Mouse (Mus musculus) forebrain, postnatal 0 days (tissue): ENCODE measurements around the gene Pfkfb4. TPM values are rescaled to one million over a fixed set of nuclear protein-coding genes. Genes with fewer than 3 reads are reported as not detected.

Experiments used
- ATAC-seq: fragments of 200-750 bp; cut with Nextera tagmentation; 2 replicates; pipeline ENCODE4 v1.8.0; 2017; ENCODE audit warnings: mild to moderate bottlenecking, moderate library complexity
- DNase-seq: peaks from one replicate; pipeline ENCODE4 v3.0.0-alpha.2; 2015
- H3K27ac ChIP-seq: fragments of 300-500 bp; sonication (generic); 2 replicates; pipeline ENCODE4 v1.5.1; 2014; ENCODE audit warnings: low read depth, mild to moderate bottlenecking, antibody characterized with exemption, low read length, moderate library complexity, mixed read lengths
- H3K27me3 ChIP-seq: fragments of 300-500 bp; sonication (generic); 2 replicates; pipeline ENCODE4 v1.6.1; 2014; ENCODE audit warnings: mild to moderate bottlenecking, low read length, mixed read lengths; ENCODE audit not compliant: insufficient read depth
- H3K36me3 ChIP-seq: fragments of 300-500 bp; sonication (generic); 2 replicates; pipeline ENCODE4 v1.6.1; 2014; ENCODE audit warnings: mild to moderate bottlenecking, moderate library complexity; ENCODE audit not compliant: insufficient read depth
- H3K4me1 ChIP-seq: fragments of 300-500 bp; sonication (generic); 2 replicates; pipeline ENCODE4 v1.6.1; 2014; ENCODE audit warnings: antibody characterized with exemption; ENCODE audit not compliant: insufficient read depth
- H3K4me2 ChIP-seq: fragments of 300-500 bp; sonication (generic); 2 replicates; pipeline ENCODE4 v1.6.1; 2014; ENCODE audit warnings: low read depth, mild to moderate bottlenecking, moderate library complexity
- H3K4me3 ChIP-seq: fragments of 300-500 bp; sonication (generic); 2 replicates; pipeline ENCODE4 v1.5.1; 2014; ENCODE audit warnings: low read depth, low read length, mixed read lengths
- H3K9ac ChIP-seq: fragments of 300-500 bp; sonication (generic); 2 replicates; pipeline ENCODE4 v1.6.1; 2014; ENCODE audit warnings: mild to moderate bottlenecking
- H3K9me3 ChIP-seq: fragments of 300-500 bp; sonication (generic); 2 replicates; pipeline ENCODE4 v1.6.1; 2016; ENCODE audit warnings: low read length
- CTCF ChIP-seq: sonication (generic); IDR thresholded peaks from 2 replicates; pipeline ENCODE4 v1.5.1; 2016; ENCODE audit warnings: antibody characterized with exemption, control low read depth, low read depth
- WGBS: fragments of 180-500 bp; shearing (Covaris S2); extraction: QIAGEN DNeasy Blood & Tissue Kit; methylation state at CpG from one replicate; pipeline ENCODE4 v1.1.7; 2014; 5-methylcytosine and 5-hydroxymethylcytosine counted together
- polyA plus RNA-seq: library from polyadenylated mRNA; unstranded; fragments of >200 nt; fragmentation: Nextera tagmentation; extraction: Ambion mirVana; gene quantifications from 2 replicates; pipeline ENCODE4 v1.2.1, GENCODE M21; 2015
- total RNA-seq: library from RNA; depleted of rRNA; stranded (reverse); fragments of >200 nt; gene quantifications from 2 replicates; pipeline ENCODE4 v1.2.3, GENCODE M21; 2014

Gene Pfkfb4
- total and polyA plus RNA-seq, 2 experiments from 2014 or later, result 21.7 to 46.4 TPM

GRCm38 (mm10) chr9:109008994-109009635, 17.5 kb downstream of the Pfkfb4 start:
- H3K27me3 ChIP-seq, result no peaks in the 10 kb centered on the region
- peaks cover 49% of the 10 kb centered on the region for H3K36me3 ChIP-seq
- no peak for TF ChIP-seq CTCF
- no peak for DNase-seq
- WGBS, result 73% methylated on average over 9 of the region's 10 CpGs
- H3K4me2 ChIP-seq, result no peak overlapping the region
- ATAC-seq, result no peak
- no peaks in the 10 kb centered on the region for H3K9me3 ChIP-seq
- H3K27ac ChIP-seq, result no peak overlapping the region
- H3K9ac ChIP-seq, result no peak overlapping the region
- H3K4me1 ChIP-seq, result no peaks in the 10 kb centered on the region
- no peak overlapping the region for H3K4me3 ChIP-seq

GRCm38 (mm10) chr9:109009636-109010315, 18.2 kb downstream of the Pfkfb4 start:
- no peak overlapping the region for H3K4me2 ChIP-seq
- DNase-seq (no peak), ATAC-seq (no peak)
- WGBS, result 66% methylated on average over 17 of the region's 17 CpGs
- H3K27me3 ChIP-seq, result no peaks in the 10 kb centered on the region
- TF ChIP-seq CTCF, result no peak
- no peaks in the 10 kb centered on the region for H3K9me3 ChIP-seq
- peaks cover 50% of the 10 kb centered on the region for H3K36me3 ChIP-seq
- no peaks in the 10 kb centered on the region for H3K4me1 ChIP-seq
- H3K4me3 ChIP-seq, result no peak overlapping the region
- no peak overlapping the region for H3K9ac ChIP-seq
- H3K27ac ChIP-seq, result no peak overlapping the region

- DNase-seq (no peak), ATAC-seq (no peak)
- H3K9ac ChIP-seq, result no peak overlapping the region
- no peaks in the 10 kb centered on the region for H3K27me3 ChIP-seq
- no peak for TF ChIP-seq CTCF
- WGBS, result 91% methylated on average over 14 of the region's 14 CpGs
- no peak overlapping the region for H3K27ac ChIP-seq
- H3K9me3 ChIP-seq, result no peaks in the 10 kb centered on the region
- H3K4me2 ChIP-seq, result no peak overlapping the region
- H3K36me3 ChIP-seq, result peaks cover 51% of the 10 kb centered on the region
- H3K4me3 ChIP-seq, result no peak overlapping the region
- no peaks in the 10 kb centered on the region for H3K4me1 ChIP-seq
Measured at GRCm38 (mm10) chr9:109010316-109010690, 18.7 kb downstream of the Pfkfb4 start.

- no peaks in the 10 kb centered on the region for H3K9me3 ChIP-seq
- H3K4me2 ChIP-seq, result no peak overlapping the region
- ATAC-seq, result no peak
- no peak overlapping the region for H3K4me3 ChIP-seq
- H3K36me3 ChIP-seq, result peaks cover 25% of the 10 kb centered on the region
- no peak overlapping the region for H3K9ac ChIP-seq
- DNase-seq, result no peak
- no peaks in the 10 kb centered on the region for H3K4me1 ChIP-seq
- H3K27ac ChIP-seq, result no peak overlapping the region
- no peak for TF ChIP-seq CTCF
- H3K27me3 ChIP-seq, result no peaks in the 10 kb centered on the region
- 73% methylated on average over 8 of the region's 8 CpGs for WGBS
Measured at GRCm38 (mm10) chr9:109015397-109015796, 23.8 kb downstream of the Pfkfb4 start.

- no peak overlapping the region for H3K4me2 ChIP-seq
- H3K27ac ChIP-seq, result no peak overlapping the region
- H3K36me3 ChIP-seq, result peaks cover 18% of the 10 kb centered on the region
- TF ChIP-seq CTCF, result no peak
- WGBS, result 75% methylated on average over 11 of the region's 11 CpGs
- no peaks in the 10 kb centered on the region for H3K27me3 ChIP-seq
- no peak for DNase-seq
- no peak overlapping the region for H3K4me3 ChIP-seq
- H3K9me3 ChIP-seq, result no peaks in the 10 kb centered on the region
- no peaks in the 10 kb centered on the region for H3K4me1 ChIP-seq
- ATAC-seq, result no peak
- no peak overlapping the region for H3K9ac ChIP-seq
Measured at GRCm38 (mm10) chr9:109016973-109017604, 25.5 kb downstream of the Pfkfb4 start.

- Histone ChIP-seq H3K4me1 (no peaks in the 10 kb centered on the region), H3K36me3 (peaks cover 21% of the 10 kb centered on the region), H3K27ac (no peak overlapping the region), H3K4me2 (no peak overlapping the region), H3K27me3 (no peaks in the 10 kb centered on the region), H3K9ac (no peak overlapping the region), H3K4me3 (no peak overlapping the region), H3K9me3 (no peaks in the 10 kb centered on the region)
- ATAC-seq (no peak), DNase-seq (no peak)
- 85% methylated on average over 4 of the region's 4 CpGs for WGBS
- TF ChIP-seq CTCF, result no peak
Measured at GRCm38 (mm10) chr9:109021428-109021827, 29.9 kb downstream of the Pfkfb4 start.

- peaks cover 28% of the 10 kb centered on the region for H3K36me3 ChIP-seq
- no peak overlapping the region for H3K27ac ChIP-seq
- H3K4me1 ChIP-seq, result no peaks in the 10 kb centered on the region
- DNase-seq, result no peak
- no peak for TF ChIP-seq CTCF
- 88% methylated on average over 17 of the region's 17 CpGs for WGBS
- no peak for ATAC-seq
- no peak overlapping the region for H3K9ac ChIP-seq
- H3K9me3 ChIP-seq, result no peaks in the 10 kb centered on the region
- no peak overlapping the region for H3K4me3 ChIP-seq
- H3K4me2 ChIP-seq, result no peak overlapping the region
- H3K27me3 ChIP-seq, result no peaks in the 10 kb centered on the region
Measured at GRCm38 (mm10) chr9:109022866-109023685, 31.5 kb downstream of the Pfkfb4 start.
